Mouse (Mus musculus) B cell, adult (primary cell): ENCODE measurements around the gene Rbm12b1. TPM values are rescaled to one million over a fixed set of nuclear protein-coding genes. Genes with fewer than 3 reads are reported as not detected.

Source experiments
- total RNA-seq: library from RNA; stranded (reverse); gene quantifications from 4 replicates; pipeline ENCODE4 v1.2.4, GENCODE M21; 2023; ENCODE audit not compliant: inconsistent age

Rbm12b1 gene
- 22.3 to 34.8 TPM (median 25.8 TPM) in 4 replicates for total RNA-seq

DNA sequence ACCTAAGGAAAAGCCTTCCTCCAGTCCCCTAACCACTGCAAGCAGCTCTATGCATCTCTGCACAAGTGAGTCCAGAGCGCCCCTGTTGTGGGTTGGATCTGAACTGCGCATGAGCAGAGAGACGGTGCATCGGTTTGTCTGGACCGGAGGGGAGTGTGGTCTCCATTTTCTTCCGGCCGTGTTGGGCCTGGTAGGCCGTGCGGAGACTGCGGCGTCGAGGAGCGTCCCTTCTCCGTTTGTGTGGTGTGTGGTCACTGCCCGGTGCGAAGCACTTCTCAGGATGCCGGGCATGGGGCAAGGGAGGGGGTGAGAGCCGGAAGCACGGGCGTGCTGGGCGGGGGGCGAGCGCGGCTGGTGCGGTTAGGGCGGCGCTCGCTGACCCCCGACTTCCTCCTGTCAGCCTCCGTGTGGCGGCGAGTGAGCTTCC, at the start of gene Rbm12b1:
TSS of gene Rbm12b1 (plus strand) at position 124 of the 427 bp plus-strand sequence.

DNA sequence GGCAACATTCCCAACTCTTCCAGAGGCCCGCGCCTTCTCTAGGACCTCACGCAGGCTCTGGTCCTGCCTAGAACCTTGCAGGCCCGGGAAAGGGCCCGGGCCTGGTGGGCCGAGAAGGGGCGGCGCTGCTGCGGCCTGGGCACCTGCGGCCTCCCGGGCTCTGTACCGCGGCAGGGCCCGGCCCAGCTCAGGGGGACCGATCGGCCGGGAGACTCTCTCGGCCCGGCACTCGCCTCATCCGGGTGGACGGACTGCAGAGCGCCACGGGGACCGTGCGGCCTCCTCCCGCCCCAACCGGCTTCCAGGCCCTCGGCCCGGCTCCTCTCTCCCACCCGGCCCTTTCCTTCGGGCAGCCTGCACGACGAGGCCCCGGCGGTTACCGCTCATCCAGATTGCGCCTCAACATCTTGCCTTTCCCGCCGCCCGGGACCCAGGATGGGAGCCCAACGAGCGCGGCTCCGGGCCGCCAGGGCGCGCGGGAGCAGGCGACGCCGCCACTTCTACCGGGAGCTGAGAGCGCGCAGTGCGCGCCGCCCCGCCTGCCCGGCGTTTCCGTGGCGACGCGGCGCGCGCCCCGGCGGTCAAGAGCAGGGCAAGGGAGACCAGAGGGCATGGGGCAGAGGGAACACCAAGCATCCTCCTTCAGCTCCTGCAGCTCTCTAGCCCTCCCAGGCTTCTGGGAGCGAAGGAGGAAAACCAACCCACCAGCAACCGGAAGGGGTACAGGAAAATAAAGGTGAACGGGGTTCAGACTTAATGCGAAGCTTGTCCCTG, 31.4 kb downstream of the Rbm12b1 start, which contains the start of gene Fam92a:
TSS of gene Fam92a (minus strand) at position 698 of the 774 bp plus-strand sequence.

Other genes with a start within 250 kb of the Rbm12b1 start
- gene Gm10604, start 159.0 kb upstream of the Rbm12b1 start, total RNA-seq = not detected in 4 replicates
- 27.5 to 31.4 TPM (median 30.4 TPM) in 4 replicates for gene Rbm12b2, start 50.8 kb upstream of the Rbm12b1 start, total RNA-seq
- 5.3 to 10.1 TPM (median 5.9 TPM) in 4 replicates for gene Fam92a, start 31.8 kb downstream of the Rbm12b1 start, total RNA-seq